Mouse (Mus musculus) lung, embryonic 14.5 days (tissue): ENCODE data around the gene Bbs2. TPM values are rescaled to one million over a fixed set of nuclear protein-coding genes. Genes with fewer than 3 reads are reported as not detected.

Experiments used
- ATAC-seq: fragments of 200-750 bp; cut with Nextera tagmentation; 2 replicates; pipeline ENCODE4 v1.8.0; 2017; ENCODE audit warnings: mild to moderate bottlenecking, moderate TSS enrichment, moderate library complexity; ENCODE audit not compliant: insufficient read depth
- DNase-seq: peaks from one replicate; pipeline ENCODE4 v3.0.0-alpha.2; 2015
- H3K27ac ChIP-seq: fragments of 300-500 bp; sonication (generic); 2 replicates; pipeline ENCODE4 v1.5.1; 2014; ENCODE audit warnings: low read depth, mild to moderate bottlenecking, moderate library complexity
- H3K27me3 ChIP-seq: fragments of 300-500 bp; sonication (generic); 2 replicates; pipeline ENCODE4 v1.6.1; 2014; ENCODE audit warnings: low read length, control low read depth; ENCODE audit not compliant: insufficient read depth
- H3K36me3 ChIP-seq: fragments of 300-500 bp; sonication (generic); 2 replicates; pipeline ENCODE4 v1.6.1; 2014; ENCODE audit warnings: control low read depth; ENCODE audit not compliant: insufficient read depth
- H3K4me1 ChIP-seq: fragments of 300-500 bp; sonication (generic); 2 replicates; pipeline ENCODE4 v1.6.1; 2014; ENCODE audit warnings: antibody characterized with exemption, control low read depth; ENCODE audit not compliant: insufficient read depth
- H3K4me2 ChIP-seq: fragments of 300-500 bp; sonication (generic); 2 replicates; pipeline ENCODE4 v1.6.1; 2014; ENCODE audit warnings: mild to moderate bottlenecking
- H3K4me3 ChIP-seq: fragments of 300-500 bp; sonication (generic); 2 replicates; pipeline ENCODE4 v1.5.1; 2014; ENCODE audit warnings: low read depth, low read length
- H3K9ac ChIP-seq: fragments of 300-500 bp; sonication (generic); 2 replicates; pipeline ENCODE4 v1.6.1; 2014
- H3K9me3 ChIP-seq: fragments of 300-500 bp; sonication (generic); 2 replicates; pipeline ENCODE4 v1.6.1; 2016; ENCODE audit warnings: low read depth, low read length, control low read depth
- CTCF ChIP-seq: IDR thresholded peaks from 2 replicates; pipeline ENCODE4 v1.5.1; 2016; ENCODE audit warnings: antibody characterized with exemption, low read depth
- WGBS: fragments of 180-500 bp; shearing (Covaris S2); extraction: QIAGEN DNeasy Blood & Tissue Kit; methylation state at CpG from one replicate; pipeline ENCODE4 v1.1.7; 2014; 5-methylcytosine and 5-hydroxymethylcytosine counted together
- polyA plus RNA-seq: library from polyadenylated mRNA; unstranded; fragments of >200 nt; fragmentation: Nextera tagmentation; extraction: Ambion mirVana; gene quantifications from 2 replicates; pipeline ENCODE4 v1.2.1, GENCODE M21; 2014

The Bbs2 gene
- polyA plus RNA-seq, 1 experiment from 2014 or later = 12.0 TPM

GRCm38 (mm10) chr8:94098996-94099395 lies 268 bp upstream of the Bbs2 start:
- DNase-seq = peak; percentile 36
- no peak for TF ChIP-seq CTCF
- no peaks in the 10 kb centered on the region for H3K9me3 ChIP-seq
- peak overlapping the region; percentile 96 for H3K27ac ChIP-seq
- H3K9ac ChIP-seq = peak overlapping the region; percentile 71
- no peak for ATAC-seq
- peak overlapping the region; percentile 64 for H3K4me3 ChIP-seq
- H3K4me2 ChIP-seq = peak overlapping the region; percentile 85
- H3K36me3 ChIP-seq = no peaks in the 10 kb centered on the region
- H3K27me3 ChIP-seq = no peaks in the 10 kb centered on the region
- 44% methylated on average over 4 of the region's 4 CpGs for WGBS
- peaks cover 9% of the 10 kb centered on the region; the same call in 1 of the 2 replicates for H3K4me1 ChIP-seq

DNA sequence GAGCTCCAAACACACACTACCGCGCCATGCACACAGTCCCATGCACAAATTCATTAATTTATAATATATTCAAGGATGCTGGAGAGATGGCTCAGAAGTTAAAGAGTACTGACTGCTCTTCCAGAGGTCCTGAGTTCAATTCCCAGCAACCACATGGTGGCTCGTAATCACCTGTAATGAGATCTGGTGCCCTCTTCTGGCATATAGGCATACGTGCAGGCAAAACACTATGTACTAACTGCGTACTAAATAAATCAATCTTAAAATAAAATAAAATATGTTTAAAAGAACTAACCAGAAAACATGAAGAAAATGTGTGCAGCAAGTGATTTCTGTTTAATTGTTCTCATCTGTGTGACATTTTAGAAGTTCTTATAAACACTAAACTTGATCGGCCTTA lies 4.4 kb downstream of the Bbs2 start:
- 82% methylated on average over 6 of the region's 6 CpGs for WGBS
- H3K36me3 ChIP-seq = no peaks in the 10 kb centered on the region

DNA sequence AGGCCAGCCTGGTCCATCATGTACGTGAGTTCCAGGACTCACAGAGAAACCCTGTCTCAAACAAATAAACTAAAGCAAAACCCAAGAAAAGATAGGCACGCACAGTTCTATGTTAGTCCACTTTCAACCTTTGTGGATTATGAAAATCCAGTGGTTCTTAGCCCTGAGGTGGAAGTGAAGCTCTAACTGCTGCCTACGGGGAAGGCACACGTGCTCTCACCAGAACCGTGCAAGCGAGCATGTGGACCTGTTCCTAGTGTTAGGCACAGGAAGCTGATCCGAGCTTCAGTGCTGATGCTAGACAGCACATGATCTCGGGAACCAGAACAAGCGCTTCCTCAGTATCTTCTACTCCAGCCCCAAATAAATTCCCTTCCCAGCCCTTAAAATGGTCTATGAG lies 5.9 kb downstream of the Bbs2 start:
- WGBS = 75% methylated on average over 9 of the region's 9 CpGs
- Histone ChIP-seq H3K9ac (no peak overlapping the region), H3K27me3 (no peaks in the 10 kb centered on the region), H3K4me3 (no peak overlapping the region), H3K27ac (no peak overlapping the region), H3K9me3 (no peaks in the 10 kb centered on the region), H3K36me3 (no peaks in the 10 kb centered on the region), H3K4me1 (peaks cover 5% of the 10 kb centered on the region; the same call in 1 of the 2 replicates), H3K4me2 (no peak overlapping the region)
- DNase-seq (no peak), ATAC-seq (no peak)
- no peak for TF ChIP-seq CTCF

More for the DNA sequence above, 4.4 kb downstream of the Bbs2 start:
- H3K4me3 ChIP-seq = no peak overlapping the region
- H3K27ac ChIP-seq = no peak overlapping the region
- H3K4me2 ChIP-seq = no peak overlapping the region
- no peak overlapping the region for H3K9ac ChIP-seq
- no peaks in the 10 kb centered on the region for H3K27me3 ChIP-seq
- DNase-seq (no peak), ATAC-seq (no peak)
- peaks cover 9% of the 10 kb centered on the region; the same call in 1 of the 2 replicates for H3K4me1 ChIP-seq
- no peaks in the 10 kb centered on the region for H3K9me3 ChIP-seq
- TF ChIP-seq CTCF = peak; percentile 24; the same call in 1 of the 2 replicates

GRCm38 (mm10) chr8:94089715-94090114 lies 9.0 kb downstream of the Bbs2 start:
- TF ChIP-seq CTCF = no peak
- Histone ChIP-seq H3K4me3 (no peak overlapping the region), H3K27ac (no peak overlapping the region), H3K9me3 (no peaks in the 10 kb centered on the region), H3K4me2 (no peak overlapping the region), H3K27me3 (no peaks in the 10 kb centered on the region), H3K4me1 (no peaks in the 10 kb centered on the region), H3K9ac (no peak overlapping the region), H3K36me3 (no peaks in the 10 kb centered on the region)
- ATAC-seq (no peak), DNase-seq (no peak)
- WGBS = 70% methylated on average over 6 of the region's 6 CpGs

DNA sequence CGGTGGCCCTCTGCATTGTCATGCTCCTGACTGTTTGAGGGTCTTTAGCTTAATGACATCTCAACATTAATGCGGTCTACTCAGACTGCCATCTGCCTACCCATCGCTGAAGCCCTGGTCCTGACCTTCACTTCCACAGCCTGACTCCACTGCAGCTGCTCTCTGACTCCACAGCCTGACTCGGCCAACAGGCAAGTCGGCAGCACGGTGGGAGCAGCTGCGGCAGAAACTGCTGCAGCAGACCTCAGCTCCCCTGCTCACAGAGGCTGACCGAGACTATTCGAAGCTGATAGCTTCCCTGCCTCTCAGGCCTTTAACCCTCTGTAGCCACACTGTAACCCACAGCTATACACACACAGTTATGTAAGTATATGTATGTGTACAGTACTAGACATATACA lies 10.8 kb downstream of the Bbs2 start:
- no peaks in the 10 kb centered on the region for H3K4me1 ChIP-seq
- TF ChIP-seq CTCF = no peak
- H3K27me3 ChIP-seq = no peaks in the 10 kb centered on the region
- H3K36me3 ChIP-seq = no peaks in the 10 kb centered on the region
- no peak overlapping the region for H3K9ac ChIP-seq
- DNase-seq = no peak
- no peak for ATAC-seq
- no peak overlapping the region for H3K27ac ChIP-seq
- no peak overlapping the region for H3K4me2 ChIP-seq
- 75% methylated on average over 9 of the region's 9 CpGs for WGBS
- H3K4me3 ChIP-seq = no peak overlapping the region
- no peaks in the 10 kb centered on the region for H3K9me3 ChIP-seq

GRCm38 (mm10) chr8:94076461-94077192 lies 22.1 kb downstream of the Bbs2 start:
- Histone ChIP-seq H3K27ac (no peak overlapping the region), H3K4me1 (no peaks in the 10 kb centered on the region), H3K4me2 (no peak overlapping the region), H3K9ac (no peak overlapping the region), H3K27me3 (no peaks in the 10 kb centered on the region), H3K4me3 (no peak overlapping the region), H3K9me3 (no peaks in the 10 kb centered on the region), H3K36me3 (no peaks in the 10 kb centered on the region)
- ATAC-seq (no peak), DNase-seq (no peak)
- WGBS = 82% methylated on average over 12 of the region's 12 CpGs
- no peak for TF ChIP-seq CTCF

DNA sequence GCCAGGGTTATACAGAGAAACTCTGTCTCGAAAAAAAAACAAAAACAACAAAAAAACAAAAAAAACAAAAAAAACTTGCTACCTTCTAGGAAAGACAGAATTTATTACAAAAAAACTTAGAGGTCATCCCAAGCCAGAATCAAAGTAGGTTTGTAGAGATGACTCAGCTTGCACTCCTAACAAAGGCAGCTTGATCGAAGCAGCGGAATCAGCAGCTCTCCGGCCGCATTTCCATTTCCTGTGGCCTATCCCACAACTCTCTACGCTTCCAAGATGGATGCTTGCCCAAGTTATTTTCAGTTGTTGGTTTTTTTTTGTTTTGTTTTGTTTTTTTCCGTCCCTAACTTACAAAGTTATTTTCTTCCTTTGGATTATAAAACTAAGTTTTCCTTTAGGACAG lies 29.9 kb downstream of the Bbs2 start:
- no peak for TF ChIP-seq CTCF
- DNase-seq = no peak
- H3K27me3 ChIP-seq = no peaks in the 10 kb centered on the region
- H3K9me3 ChIP-seq = no peaks in the 10 kb centered on the region
- ATAC-seq = no peak
- no peak overlapping the region for H3K27ac ChIP-seq
- H3K36me3 ChIP-seq = peaks cover 23% of the 10 kb centered on the region
- WGBS = 96% methylated on average over 7 of the region's 7 CpGs
- H3K4me2 ChIP-seq = no peak overlapping the region
- H3K4me3 ChIP-seq = no peak overlapping the region
- H3K9ac ChIP-seq = no peak overlapping the region
- no peaks in the 10 kb centered on the region for H3K4me1 ChIP-seq
